Mouse (Mus musculus): Measurements from ENCODE around the gene Esx1.

Esx1 gene

GRCm38 (mm10) chrX:137121718-137122117 is at the start of gene Esx1:
Gene Esx1 (minus strand): TSS chrX:137122083.
- DNase-seq: no peak

GRCm38 (mm10) chrX:137170021-137170420 is 48.1 kb upstream of the Esx1 start:
- peak in 1 of 2 experiments; percentile 2 for DNase-seq

- no peak for DNase-seq
Observed at GRCm38 (mm10) chrX:137167658-137168057, 45.8 kb upstream of the Esx1 start.

- no peak for DNase-seq
Observed at GRCm38 (mm10) chrX:137165621-137166020, 43.7 kb upstream of the Esx1 start.

- no peak for DNase-seq
Observed at GRCm38 (mm10) chrX:137162700-137163099, 40.8 kb upstream of the Esx1 start.

- no peak for DNase-seq
Observed at GRCm38 (mm10) chrX:137160971-137161370, 39.1 kb upstream of the Esx1 start.

GRCm38 (mm10) chrX:137149050-137149449 is 27.2 kb upstream of the Esx1 start:
- DNase-seq: no peak

- no peak for DNase-seq
Observed at GRCm38 (mm10) chrX:137144674-137145073, 22.8 kb upstream of the Esx1 start.

GRCm38 (mm10) chrX:137143726-137144125 is 21.8 kb upstream of the Esx1 start:
- no peak for DNase-seq

- DNase-seq: no peak
Observed at GRCm38 (mm10) chrX:137142546-137142945, 20.7 kb upstream of the Esx1 start.

- DNase-seq: peak in 1 of 2 experiments; percentile 57
Observed at GRCm38 (mm10) chrX:137141669-137142068, 19.8 kb upstream of the Esx1 start.

GRCm38 (mm10) chrX:137127542-137127941 is 5.7 kb upstream of the Esx1 start:
- no peak for DNase-seq

GRCm38 (mm10) chrX:137119675-137120423 is 2.0 kb downstream of the Esx1 start:
- DNase-seq: no peak

- DNase-seq: peak; percentile 36 to 59
Observed at GRCm38 (mm10) chrX:137118097-137118746, 3.7 kb downstream of the Esx1 start.

- no peak for DNase-seq
Observed at GRCm38 (mm10) chrX:137106498-137106897, 15.4 kb downstream of the Esx1 start.

GRCm38 (mm10) chrX:137104531-137104930 is 17.4 kb downstream of the Esx1 start:
- DNase-seq: no peak

Measured in kidney, postnatal 25 days (tissue).